Mouse (Mus musculus) lung, postnatal 0 days (tissue): ENCODE results near the gene Ubl7.

Source experiments
- CTCF ChIP-seq: IDR thresholded peaks from 2 replicates; pipeline ENCODE4 v1.5.1; 2016; ENCODE audit warnings: antibody characterized with exemption, mild to moderate bottlenecking
- EP300 ChIP-seq: IDR thresholded peaks from 2 replicates; pipeline ENCODE4 v1.6.1; 2016; ENCODE audit warnings: antibody characterized with exemption, mild to moderate bottlenecking, control low read depth

DNA sequence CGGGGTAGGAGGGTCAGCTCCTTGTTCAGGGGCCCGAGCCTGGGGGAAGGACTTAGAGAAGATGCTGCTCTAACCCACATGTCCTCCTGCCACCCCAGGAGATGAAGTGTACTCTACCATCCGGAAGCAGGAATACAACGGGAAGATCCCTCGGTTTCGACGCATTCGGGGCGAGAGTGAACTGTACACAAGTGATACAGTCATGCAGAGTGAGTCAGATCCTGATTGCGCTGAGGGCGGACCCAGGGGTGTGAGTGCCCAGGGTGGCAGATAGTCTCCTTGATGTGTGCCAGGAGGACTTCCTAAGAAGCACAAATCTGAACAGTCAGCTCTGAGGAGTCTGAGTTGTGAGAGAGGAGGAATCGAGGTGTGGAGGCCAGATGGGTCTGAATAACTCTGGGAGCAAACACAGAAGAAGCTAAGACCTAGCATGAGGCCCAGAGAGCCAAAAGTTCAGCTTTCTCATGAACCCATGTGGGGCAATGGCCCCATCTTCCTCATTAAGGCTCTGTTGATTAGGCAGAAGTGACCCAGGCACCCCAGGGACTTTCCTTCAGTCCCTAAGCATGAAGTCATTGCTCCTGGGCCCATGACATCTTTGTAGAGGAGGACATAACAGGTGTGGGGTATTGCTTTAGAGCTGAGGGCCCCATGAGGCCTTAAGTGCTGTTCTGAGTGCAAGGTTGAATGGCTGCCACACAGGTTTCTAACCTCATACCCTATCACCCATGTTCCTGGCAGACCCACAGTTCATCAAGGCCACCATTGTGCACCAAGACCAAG, 44.4 kb downstream of the Ubl7 start:
- no peak for TF ChIP-seq CTCF
- TF ChIP-seq EP300 = no peak
